12 mouse cellular contexts compared by ENCODE assay signal in genomic region chr4:109106034-109106433, GRCm38 (mm10).
DNase-seq lines count a peak whose midpoint lies in the region; ATAC-seq and TF ChIP-seq lines count a peak whose summit lies in the region.
"Had no signal": no experiment of that assay in that cellular context is flagged by ENCODE, and none has a peak within 500 bp of the region (broad histone marks: within the 10 kb centered on the region; RNA-seq: fewer than 3 reads in every experiment).

No protein-coding gene starts in this region.

- no peaks in the 10 kb centered on the region for H3K9me3 ChIP-seq in heart, embryonic 12.5 days (replicated peaks)
- no peaks in the 10 kb centered on the region for H3K9me3 ChIP-seq in neural tube, embryonic 13.5 days
- no peaks in the 10 kb centered on the region for H3K9me3 ChIP-seq in neural tube, embryonic 15.5 days (replicated peaks)
- H3K9me3 ChIP-seq: G1E; heart, embryonic 15.5 days; limb, embryonic 12.5 days had no signal

- intact Hi-C loops in heart, adult 2 months (cut with DNase I): no loop called here

- H3K4me1 ChIP-seq in heart, adult 2 months (ENCODE audit: control insufficient read depth, insufficient read depth, low read length): peaks cover 7% of the 10 kb centered on the region
- peaks cover 14% of the 10 kb centered on the region; the same call in 1 of the 2 replicates for H3K4me1 ChIP-seq in heart, embryonic 12.5 days (replicated peaks)
- H3K4me1 ChIP-seq in neural tube, embryonic 13.5 days (replicated peaks): peaks cover 4% of the 10 kb centered on the region; the same call in 1 of the 2 replicates
- no peaks in the 10 kb centered on the region for H3K4me1 ChIP-seq in neural tube, embryonic 15.5 days
- H3K4me1 ChIP-seq: limb, embryonic 12.5 days had no signal

- H3K27ac ChIP-seq in heart, adult 2 months: peak overlapping the region; percentile 52
- no peak overlapping the region for H3K27ac ChIP-seq in heart, embryonic 12.5 days (ENCODE audit: poor library complexity, severe bottlenecking)
- no peak overlapping the region for H3K27ac ChIP-seq in neural tube, embryonic 13.5 days (replicated peaks)
- H3K27ac ChIP-seq in neural tube, embryonic 15.5 days (replicated peaks): no peak overlapping the region
- H3K27ac ChIP-seq: heart, embryonic 15.5 days; limb, embryonic 12.5 days had no signal

- no peak for TF ChIP-seq POLR2A in heart, adult 2 months (IDR thresholded peaks at IDR 0.05; ENCODE audit: insufficient read depth, low read depth, low read length)

- DNase-seq in heart, adult 2 months: peak in 1 of 2 experiments; percentile 59
- DNase-seq in neural tube, embryonic 10.5 days (ENCODE audit: extremely low spot score, low spot score): no peak
- peak; percentile 32 for DNase-seq in gastrocnemius, postnatal 10 days
- no peak for DNase-seq in spleen, postnatal 14 days (ENCODE audit: low spot score in 2 of 2)
- DNase-seq: cerebellum, postnatal 25 days; lung, postnatal 10 days had no signal

- H3K36me3 ChIP-seq in heart, adult 2 months (ENCODE audit: control insufficient read depth, insufficient read depth, low read length): peaks cover 18% of the 10 kb centered on the region
- H3K36me3 ChIP-seq in heart, embryonic 12.5 days: peaks cover 5% of the 10 kb centered on the region
- peaks cover 12% of the 10 kb centered on the region for H3K36me3 ChIP-seq in neural tube, embryonic 13.5 days
- H3K36me3 ChIP-seq in neural tube, embryonic 15.5 days: peaks cover 5% of the 10 kb centered on the region; the same call in 1 of the 2 replicates

- no peak for ATAC-seq in heart, embryonic 12.5 days (ENCODE audit: insufficient number of reproducible peaks, low FRiP score)
- ATAC-seq in neural tube, embryonic 13.5 days (ENCODE audit: low read depth): peak; percentile 40; the same call in 1 of the 2 replicates
- peak; percentile 41 for ATAC-seq in neural tube, embryonic 15.5 days (ENCODE audit: low FRiP score)

- peak; percentile 73; the same call in 1 of the 2 replicates for TF ChIP-seq EP300 in heart, adult 2 months (IDR thresholded peaks at IDR 0.05; ENCODE audit: insufficient read depth, low read depth, low read length)

- 24% methylated on average over 3 of the region's 3 CpGs for WGBS in heart, adult 2 months
- WGBS in heart, embryonic 12.5 days: 61% methylated on average over 3 of the region's 3 CpGs
- 78% methylated on average over 3 of the region's 3 CpGs for WGBS in neural tube, embryonic 13.5 days
- 65% methylated on average over 3 of the region's 3 CpGs for WGBS in neural tube, embryonic 15.5 days

- TF ChIP-seq CTCF in heart, adult 2 months (IDR thresholded peaks at IDR 0.05): no peak

- H3K27me3 ChIP-seq in heart, adult 2 months (ENCODE audit: control insufficient read depth, insufficient read depth, low read length): no peaks in the 10 kb centered on the region
- H3K27me3 ChIP-seq in heart, embryonic 12.5 days (replicated peaks): no peaks in the 10 kb centered on the region
- H3K27me3 ChIP-seq in neural tube, embryonic 13.5 days: no peaks in the 10 kb centered on the region
- no peaks in the 10 kb centered on the region for H3K27me3 ChIP-seq in neural tube, embryonic 15.5 days (replicated peaks)
- H3K27me3 ChIP-seq: heart, embryonic 15.5 days; limb, embryonic 12.5 days had no signal

- peaks cover 6% of the 10 kb centered on the region for H3K79me2 ChIP-seq in heart, adult 2 months (replicated peaks; ENCODE audit: control insufficient read depth, insufficient read depth, low read length)

- no peak overlapping the region for H3K9ac ChIP-seq in heart, adult 2 months (ENCODE audit: low read depth, low read length)
- no peak overlapping the region; the same call in 1 of the 2 replicates for H3K9ac ChIP-seq in heart, embryonic 12.5 days
- no peak overlapping the region for H3K9ac ChIP-seq in neural tube, embryonic 13.5 days
- no peak overlapping the region for H3K9ac ChIP-seq in neural tube, embryonic 15.5 days (replicated peaks)
- H3K9ac ChIP-seq: heart, embryonic 15.5 days; limb, embryonic 12.5 days had no signal

- H3K4me3 ChIP-seq in heart, adult 2 months: no peak overlapping the region
- no peak overlapping the region for H3K4me3 ChIP-seq in heart, embryonic 12.5 days
- no peak overlapping the region for H3K4me3 ChIP-seq in neural tube, embryonic 13.5 days
- no peak overlapping the region for H3K4me3 ChIP-seq in neural tube, embryonic 15.5 days (replicated peaks)
- H3K4me3 ChIP-seq: heart, embryonic 15.5 days; limb, embryonic 12.5 days had no signal

- no peak overlapping the region for H3K4me2 ChIP-seq in heart, embryonic 12.5 days
- no peak overlapping the region for H3K4me2 ChIP-seq in neural tube, embryonic 13.5 days
- no peak overlapping the region for H3K4me2 ChIP-seq in neural tube, embryonic 15.5 days
- H3K4me2 ChIP-seq: heart, embryonic 15.5 days; limb, embryonic 12.5 days had no signal
